Mouse (Mus musculus) kidney, adult 11 months (tissue): Measurements from ENCODE around the gene Popdc3.
A peak's percentile ranks its signal among the peaks of the same experiment; 100 is the strongest.
"Not testable (repeated sequence)": the region's sequence is repeated elsewhere in the genome, so short reads cannot be mapped to it uniquely, and the experiment has no call there.

Experiments used
- DNase-seq: peaks from one replicate; pipeline ENCODE4 v3.0.0; 2022

Popdc3 gene

GRCm38 (mm10) chr10:45318922-45319321, 141.0 kb downstream of the Popdc3 start:
- DNase-seq: no peak

- DNase-seq: no peak
Measured at GRCm38 (mm10) chr10:45320296-45320695, 142.4 kb downstream of the Popdc3 start.

- DNase-seq: no peak
Measured at GRCm38 (mm10) chr10:45324159-45324558, 146.3 kb downstream of the Popdc3 start.

GRCm38 (mm10) chr10:45328196-45329000, 150.5 kb downstream of the Popdc3 start:
- DNase-seq: no peak

- DNase-seq: no peak
Measured at GRCm38 (mm10) chr10:45334925-45335324, 157.0 kb downstream of the Popdc3 start.

- no peak for DNase-seq
Measured at GRCm38 (mm10) chr10:45335434-45336422, 157.8 kb downstream of the Popdc3 start, which contains the start of gene Bves. Gene Bves (plus strand): TSS chr10:45335772.

- DNase-seq: no peak
Measured at GRCm38 (mm10) chr10:45339106-45339505, 161.2 kb downstream of the Popdc3 start.

- DNase-seq: no peak
Measured at GRCm38 (mm10) chr10:45344381-45344780, 166.5 kb downstream of the Popdc3 start.

- DNase-seq: no peak
Measured at GRCm38 (mm10) chr10:45345217-45345616, 167.3 kb downstream of the Popdc3 start.

GRCm38 (mm10) chr10:45348143-45348542, 170.2 kb downstream of the Popdc3 start:
- DNase-seq: not testable (repeated sequence)

- no peak for DNase-seq
Measured at GRCm38 (mm10) chr10:45356091-45356490, 178.2 kb downstream of the Popdc3 start.

GRCm38 (mm10) chr10:45363396-45363795, 185.5 kb downstream of the Popdc3 start:
- DNase-seq: peak; percentile 4

- DNase-seq: no peak
Measured at GRCm38 (mm10) chr10:45366987-45367705, 189.2 kb downstream of the Popdc3 start.
